Mouse (Mus musculus): Measurements from ENCODE around the gene Plekhm3.

GRCm38 (mm10) chr1:64891332-64891731 is 65.3 kb downstream of the Plekhm3 start:
- TF ChIP-seq CTCF (IDR thresholded peaks at IDR 0.05; ENCODE audit: control insufficient read depth, insufficient read depth, low read length) = no peak
- TF ChIP-seq POLR2A (IDR thresholded peaks at IDR 0.05; ENCODE audit: borderline replicate concordance, control insufficient read depth, low read depth, low read length) = no peak
